Mouse (Mus musculus): ENCODE measurements around the gene Arntl. TPM values are rescaled to one million over a fixed set of nuclear protein-coding genes. Genes with fewer than 3 reads are reported as not detected.
"Not testable (repeated sequence)": the region's sequence is repeated elsewhere in the genome, so short reads cannot be mapped to it uniquely, and the experiment has no call there.

Gene Arntl
- polyA plus RNA-seq, 1 experiment, result 0.01 TPM

- no peaks in the 10 kb centered on the region for H3K36me3 ChIP-seq (ENCODE audit: control insufficient read depth)
- H3K4me3 ChIP-seq (replicated peaks), result no peak overlapping the region
- H3K4me1 ChIP-seq (ENCODE audit: control insufficient read depth), result no peaks in the 10 kb centered on the region
- no peaks in the 10 kb centered on the region for H3K27me3 ChIP-seq (ENCODE audit: control insufficient read depth)
- no peaks in the 10 kb centered on the region for H3K9me3 ChIP-seq (ENCODE audit: control insufficient read depth, low read length)
- no peak for TF ChIP-seq TAL1 (IDR thresholded peaks at IDR 0.05; ENCODE audit: low read length)
Measured at GRCm38 (mm10) chr7:113253777-113254405, 46.6 kb downstream of the Arntl start.

- H3K27me3 ChIP-seq (ENCODE audit: control insufficient read depth), result no peaks in the 10 kb centered on the region
- no peak overlapping the region for H3K4me3 ChIP-seq (replicated peaks)
- no peak for TF ChIP-seq TAL1 (IDR thresholded peaks at IDR 0.05; ENCODE audit: low read length)
- H3K9me3 ChIP-seq (ENCODE audit: control insufficient read depth, low read length), result no peaks in the 10 kb centered on the region
- H3K4me1 ChIP-seq (ENCODE audit: control insufficient read depth), result peaks cover 6% of the 10 kb centered on the region; the same call in 1 of the 2 replicates
- no peaks in the 10 kb centered on the region for H3K36me3 ChIP-seq (ENCODE audit: control insufficient read depth)
Measured at GRCm38 (mm10) chr7:113256046-113256445, 48.8 kb downstream of the Arntl start.

- TF ChIP-seq GATA1 (IDR thresholded peaks at IDR 0.05; ENCODE audit: low read length) (no peak), TAL1 (IDR thresholded peaks at IDR 0.05; ENCODE audit: low read length) (no peak)
- no peaks in the 10 kb centered on the region for H3K27me3 ChIP-seq (ENCODE audit: control insufficient read depth)
- H3K4me3 ChIP-seq (replicated peaks), result no peak overlapping the region
- H3K9me3 ChIP-seq (ENCODE audit: control insufficient read depth, low read length), result no peaks in the 10 kb centered on the region
- peaks cover 6% of the 10 kb centered on the region; the same call in 1 of the 2 replicates for H3K4me1 ChIP-seq (ENCODE audit: control insufficient read depth)
- H3K36me3 ChIP-seq (ENCODE audit: control insufficient read depth), result no peaks in the 10 kb centered on the region
Measured at GRCm38 (mm10) chr7:113258430-113258829, 51.2 kb downstream of the Arntl start.

- no peak overlapping the region for H3K4me3 ChIP-seq (replicated peaks)
- peaks cover 6% of the 10 kb centered on the region; the same call in 1 of the 2 replicates for H3K4me1 ChIP-seq (ENCODE audit: control insufficient read depth)
- TF ChIP-seq TAL1 (IDR thresholded peaks at IDR 0.05; ENCODE audit: low read length), result no peak
- no peak for TF ChIP-seq GATA1 (IDR thresholded peaks at IDR 0.05; ENCODE audit: low read length)
- no peaks in the 10 kb centered on the region for H3K36me3 ChIP-seq (ENCODE audit: control insufficient read depth)
- no peaks in the 10 kb centered on the region for H3K27me3 ChIP-seq (ENCODE audit: control insufficient read depth)
- no peaks in the 10 kb centered on the region for H3K9me3 ChIP-seq (ENCODE audit: control insufficient read depth, low read length)
Measured at GRCm38 (mm10) chr7:113260321-113261167, 53.3 kb downstream of the Arntl start.

GRCm38 (mm10) chr7:113261690-113262089 lies 54.4 kb downstream of the Arntl start:
- H3K4me3 ChIP-seq (replicated peaks), result no peak overlapping the region
- no peaks in the 10 kb centered on the region for H3K36me3 ChIP-seq (ENCODE audit: control insufficient read depth)
- H3K27me3 ChIP-seq (ENCODE audit: control insufficient read depth), result no peaks in the 10 kb centered on the region
- TF ChIP-seq TAL1 (IDR thresholded peaks at IDR 0.05; ENCODE audit: low read length) (no peak), GATA1 (IDR thresholded peaks at IDR 0.05; ENCODE audit: low read length) (no peak)
- H3K9me3 ChIP-seq (ENCODE audit: control insufficient read depth, low read length), result no peaks in the 10 kb centered on the region
- peaks cover 6% of the 10 kb centered on the region; the same call in 1 of the 2 replicates for H3K4me1 ChIP-seq (ENCODE audit: control insufficient read depth)

- not testable (repeated sequence) for H3K27me3 ChIP-seq (ENCODE audit: control insufficient read depth); H3K36me3 ChIP-seq (ENCODE audit: control insufficient read depth); H3K4me3 ChIP-seq (replicated peaks); H3K4me1 ChIP-seq (ENCODE audit: control insufficient read depth); H3K9me3 ChIP-seq (ENCODE audit: control insufficient read depth, low read length)
Measured at GRCm38 (mm10) chr7:113262510-113263467, 55.5 kb downstream of the Arntl start.

DNA sequence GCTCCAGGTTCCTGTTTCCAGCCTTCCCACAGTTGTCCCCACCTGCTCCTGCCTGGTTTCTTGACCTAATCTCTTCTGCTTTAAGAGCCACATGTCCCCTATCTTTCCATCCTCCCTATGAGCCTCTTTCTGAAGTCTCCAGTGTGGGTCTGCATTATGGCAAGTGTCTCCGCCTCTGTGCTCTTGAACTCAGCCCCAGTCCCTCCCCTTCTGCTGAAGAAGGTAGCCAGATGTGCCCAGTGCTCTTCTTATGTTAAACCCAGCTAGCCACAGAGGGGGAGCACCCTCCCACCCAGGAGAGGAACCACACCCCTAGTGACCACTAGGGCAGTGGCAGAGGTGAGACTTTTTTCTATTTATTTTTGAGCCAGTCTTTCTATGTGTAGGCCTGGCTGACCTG lies 56.7 kb downstream of the Arntl start:
- Histone ChIP-seq H3K27me3 (ENCODE audit: control insufficient read depth) (no peaks in the 10 kb centered on the region), H3K9me3 (ENCODE audit: control insufficient read depth, low read length) (no peaks in the 10 kb centered on the region), H3K4me3 (replicated peaks) (no peak overlapping the region), H3K4me1 (ENCODE audit: control insufficient read depth) (peaks cover 6% of the 10 kb centered on the region; the same call in 1 of the 2 replicates), H3K36me3 (ENCODE audit: control insufficient read depth) (no peaks in the 10 kb centered on the region)
- TF ChIP-seq GATA1 (IDR thresholded peaks at IDR 0.05; ENCODE audit: low read length) (no peak), TAL1 (IDR thresholded peaks at IDR 0.05; ENCODE audit: low read length) (no peak)

DNA sequence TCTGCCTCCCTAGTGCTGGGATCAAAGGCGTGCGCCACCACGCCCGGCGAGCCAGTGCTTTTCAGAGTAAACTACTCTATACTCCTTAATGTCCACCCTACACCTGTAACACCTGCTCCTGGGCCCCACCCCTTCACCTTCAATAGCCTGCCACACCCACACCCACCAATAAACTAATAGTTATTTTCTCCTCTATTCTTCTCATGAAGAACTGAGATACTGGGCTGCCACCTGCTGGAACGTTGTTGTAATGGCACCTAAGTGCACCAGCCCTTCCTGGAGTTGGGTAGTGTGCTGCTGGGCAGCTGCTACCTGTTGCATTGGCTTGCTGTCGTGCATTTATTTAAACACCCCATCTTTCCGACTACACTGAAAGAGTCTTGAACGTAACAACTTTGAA lies 61.0 kb downstream of the Arntl start:
- Histone ChIP-seq H3K9me3 (ENCODE audit: control insufficient read depth, low read length) (no peaks in the 10 kb centered on the region), H3K27me3 (ENCODE audit: control insufficient read depth) (no peaks in the 10 kb centered on the region), H3K4me3 (replicated peaks) (no peak overlapping the region), H3K36me3 (ENCODE audit: control insufficient read depth) (no peaks in the 10 kb centered on the region), H3K4me1 (ENCODE audit: control insufficient read depth) (no peaks in the 10 kb centered on the region; the same call in 1 of the 2 replicates)
- TF ChIP-seq GATA1 (IDR thresholded peaks at IDR 0.05; ENCODE audit: low read length) (no peak), TAL1 (IDR thresholded peaks at IDR 0.05; ENCODE audit: low read length) (no peak)

DNA sequence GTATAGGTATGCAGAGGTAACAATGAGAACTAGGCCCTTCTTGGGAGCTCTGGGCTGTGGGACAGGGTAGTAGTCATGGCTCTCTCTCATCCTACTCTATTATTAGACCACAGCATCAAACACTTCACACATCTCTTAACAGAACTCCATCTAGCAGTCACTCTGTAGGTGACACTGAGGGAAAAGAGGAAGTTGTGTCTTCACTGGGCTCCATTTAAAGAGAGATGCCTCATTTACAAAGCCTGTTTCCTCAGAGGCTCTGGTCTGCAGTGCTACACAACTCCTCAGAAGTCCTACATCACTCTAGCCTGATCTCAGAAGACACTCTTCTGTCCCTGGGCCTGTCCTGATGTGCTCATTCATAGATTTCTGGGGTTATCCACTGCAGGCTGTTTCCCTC lies 61.8 kb downstream of the Arntl start:
- H3K4me3 ChIP-seq (replicated peaks), result no peak overlapping the region
- H3K4me1 ChIP-seq (ENCODE audit: control insufficient read depth), result no peaks in the 10 kb centered on the region; the same call in 1 of the 2 replicates
- no peaks in the 10 kb centered on the region for H3K27me3 ChIP-seq (ENCODE audit: control insufficient read depth)

More for the DNA sequence above, 61.8 kb downstream of the Arntl start:
- TF ChIP-seq GATA1 (IDR thresholded peaks at IDR 0.05; ENCODE audit: low read length) (no peak), TAL1 (IDR thresholded peaks at IDR 0.05; ENCODE audit: low read length) (no peak)
- no peaks in the 10 kb centered on the region for H3K36me3 ChIP-seq (ENCODE audit: control insufficient read depth)
- H3K9me3 ChIP-seq (ENCODE audit: control insufficient read depth, low read length), result no peaks in the 10 kb centered on the region
